Mouse (Mus musculus): ENCODE measurements around the gene Uba7.

DNA sequence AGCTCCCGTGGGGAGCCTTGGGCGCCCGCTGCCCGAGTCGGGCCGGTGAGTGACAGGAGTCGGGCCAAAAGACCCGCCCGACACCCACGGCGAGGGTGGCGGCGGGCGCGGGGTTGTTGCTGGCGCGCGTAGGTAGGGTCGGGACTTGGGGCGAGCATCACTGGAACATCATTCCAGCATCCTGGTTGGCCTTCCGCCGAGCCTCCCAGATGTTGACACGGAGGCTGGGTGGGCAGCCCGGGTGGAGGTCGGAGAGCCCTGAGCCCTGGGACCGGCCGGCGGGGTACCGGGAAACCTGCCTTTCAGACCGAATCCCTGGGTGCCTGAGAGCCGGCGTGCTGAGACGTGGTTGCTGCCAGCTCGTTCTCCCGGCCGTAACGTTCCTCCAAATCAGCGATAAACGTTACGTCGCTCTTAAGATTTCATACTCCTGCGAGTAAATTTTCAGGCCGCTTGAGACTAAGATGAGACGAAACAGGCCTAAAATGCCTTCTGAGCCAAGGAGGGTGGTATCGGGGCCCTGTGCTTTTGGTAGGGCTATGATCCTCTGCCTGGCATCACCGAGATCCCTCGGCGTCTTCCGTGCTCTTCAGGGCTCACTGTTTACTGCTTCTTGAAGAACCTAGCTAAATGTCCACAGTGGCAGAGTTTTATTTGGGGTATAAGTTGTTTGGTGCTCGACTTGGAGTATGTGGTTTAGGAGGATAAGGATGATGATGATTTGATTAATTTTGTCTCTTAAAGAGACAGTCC, 27.6 kb downstream of the Uba7 start:
- TF ChIP-seq POLR2A (IDR thresholded peaks at IDR 0.05; ENCODE audit: insufficient read depth, low read depth, low read length) (no peak), CTCF (IDR thresholded peaks at IDR 0.05; ENCODE audit: insufficient read depth, low read depth, low read length) (no peak)

Data from olfactory bulb, adult 2 months (tissue).